Mouse (Mus musculus) bone marrow macrophage, adult 2 months (primary cell): ENCODE measurements around the gene Trim7.

Experiments used
- CTCF ChIP-seq: IDR thresholded peaks from 2 replicates; pipeline ENCODE4 v1.5.1; 2012; ENCODE audit warnings: low read depth, mild to moderate bottlenecking, low read length, moderate library complexity
- POLR2A ChIP-seq: IDR thresholded peaks from 2 replicates; pipeline ENCODE4 v1.6.1; 2012; ENCODE audit warnings: mild to moderate bottlenecking, low read depth, low read length, borderline replicate concordance

GRCm38 (mm10) chr11:48840805-48841204 lies 14.9 kb downstream of the Trim7 start:
- TF ChIP-seq POLR2A (no peak), CTCF (no peak)
